Mouse (Mus musculus): ENCODE measurements around the gene Mecom. TPM values are rescaled to one million over a fixed set of nuclear protein-coding genes. Genes with fewer than 3 reads are reported as not detected.
A peak's percentile ranks its signal among the peaks of the same experiment; 100 is the strongest.

Gene Mecom
- polyA plus RNA-seq, 1 experiment from 2014 or later, result 22.4 TPM

- ATAC-seq (no peak), DNase-seq (ENCODE audit: low spot score) (no peak)
- Histone ChIP-seq H3K9me3 (ENCODE audit: low read length) (no peaks in the 10 kb centered on the region), H3K36me3 (ENCODE audit: insufficient read depth, low read length) (no peaks in the 10 kb centered on the region), H3K9ac (replicated peaks; ENCODE audit: low read depth) (no peak overlapping the region), H3K4me3 (ENCODE audit: low read depth, low read length) (no peak overlapping the region), H3K4me2 (replicated peaks; ENCODE audit: low read depth, low read length) (no peak overlapping the region), H3K27ac (ENCODE audit: low read length) (no peak overlapping the region), H3K4me1 (ENCODE audit: insufficient read depth, low read depth, low read length) (no peaks in the 10 kb centered on the region), H3K27me3 (replicated peaks; ENCODE audit: insufficient read depth, low read length) (no peaks in the 10 kb centered on the region)
- no peak for TF ChIP-seq CTCF (IDR thresholded peaks at IDR 0.05)
- no peak for TF ChIP-seq EP300 (IDR thresholded peaks at IDR 0.05)
- WGBS, result 75% methylated on average over 3 of the region's 3 CpGs
Observed at GRCm38 (mm10) chr3:30113249-30113770, 434.5 kb downstream of the Mecom start.

- no peak for ATAC-seq
Observed at GRCm38 (mm10) chr3:30107945-30108670, 439.7 kb downstream of the Mecom start.

GRCm38 (mm10) chr3:30106481-30106880 lies 441.3 kb downstream of the Mecom start:
- no peaks in the 10 kb centered on the region for H3K9me3 ChIP-seq (ENCODE audit: low read length)
- DNase-seq (ENCODE audit: low spot score) (no peak), ATAC-seq (no peak)
- H3K4me1 ChIP-seq (ENCODE audit: insufficient read depth, low read depth, low read length), result peaks cover 3% of the 10 kb centered on the region; the same call in 1 of the 2 replicates
- H3K4me3 ChIP-seq (ENCODE audit: low read depth, low read length), result peak overlapping the region; percentile 18; the same call in 1 of the 2 replicates
- H3K4me2 ChIP-seq (replicated peaks; ENCODE audit: low read depth, low read length), result peak overlapping the region; percentile 49
- no peaks in the 10 kb centered on the region for H3K36me3 ChIP-seq (ENCODE audit: insufficient read depth, low read length)
- no peak overlapping the region for H3K9ac ChIP-seq (replicated peaks; ENCODE audit: low read depth)
- no peaks in the 10 kb centered on the region for H3K27me3 ChIP-seq (replicated peaks; ENCODE audit: insufficient read depth, low read length)
- peak overlapping the region; percentile 66 for H3K27ac ChIP-seq (ENCODE audit: low read length)
- no peak for TF ChIP-seq CTCF (IDR thresholded peaks at IDR 0.05)
- TF ChIP-seq EP300 (IDR thresholded peaks at IDR 0.05), result no peak
- 20% methylated on average over 18 of the region's 18 CpGs for WGBS

More at GRCm38 (mm10) chr3:30107945-30108670, 439.7 kb downstream of the Mecom start:
- Histone ChIP-seq H3K4me3 (ENCODE audit: low read depth, low read length) (no peak overlapping the region), H3K4me2 (replicated peaks; ENCODE audit: low read depth, low read length) (no peak overlapping the region), H3K9me3 (ENCODE audit: low read length) (no peaks in the 10 kb centered on the region), H3K27me3 (replicated peaks; ENCODE audit: insufficient read depth, low read length) (no peaks in the 10 kb centered on the region), H3K36me3 (ENCODE audit: insufficient read depth, low read length) (no peaks in the 10 kb centered on the region), H3K27ac (ENCODE audit: low read length) (peak overlapping the region; percentile 47), H3K9ac (replicated peaks; ENCODE audit: low read depth) (no peak overlapping the region), H3K4me1 (ENCODE audit: insufficient read depth, low read depth, low read length) (peaks cover 3% of the 10 kb centered on the region; the same call in 1 of the 2 replicates)
- TF ChIP-seq EP300 (IDR thresholded peaks at IDR 0.05) (no peak), CTCF (IDR thresholded peaks at IDR 0.05) (no peak)
- no peak for DNase-seq (ENCODE audit: low spot score)
- WGBS, result 76% methylated on average over 9 of the region's 9 CpGs

GRCm38 (mm10) chr3:30105859-30106258 lies 441.9 kb downstream of the Mecom start:
- Histone ChIP-seq H3K4me3 (ENCODE audit: low read depth, low read length) (no peak overlapping the region), H3K27me3 (replicated peaks; ENCODE audit: insufficient read depth, low read length) (no peaks in the 10 kb centered on the region), H3K27ac (ENCODE audit: low read length) (no peak overlapping the region), H3K4me2 (replicated peaks; ENCODE audit: low read depth, low read length) (peak overlapping the region; percentile 49; the same call in 1 of the 2 replicates), H3K4me1 (ENCODE audit: insufficient read depth, low read depth, low read length) (peaks cover 3% of the 10 kb centered on the region; the same call in 1 of the 2 replicates), H3K9me3 (ENCODE audit: low read length) (no peaks in the 10 kb centered on the region), H3K9ac (replicated peaks; ENCODE audit: low read depth) (no peak overlapping the region), H3K36me3 (ENCODE audit: insufficient read depth, low read length) (no peaks in the 10 kb centered on the region)
- 14% methylated on average over 1 of the region's 1 CpGs for WGBS
- peak; percentile 38 for DNase-seq (ENCODE audit: low spot score)
- TF ChIP-seq EP300 (IDR thresholded peaks at IDR 0.05), result no peak
- no peak for TF ChIP-seq CTCF (IDR thresholded peaks at IDR 0.05)
- no peak for ATAC-seq

- H3K36me3 ChIP-seq (ENCODE audit: insufficient read depth, low read length), result no peaks in the 10 kb centered on the region
- 17% methylated on average over 15 of the region's 15 CpGs for WGBS
- H3K4me3 ChIP-seq (ENCODE audit: low read depth, low read length), result peak overlapping the region; percentile 22
- TF ChIP-seq EP300 (IDR thresholded peaks at IDR 0.05) (peak; percentile 34; the same call in 1 of the 2 replicates), CTCF (IDR thresholded peaks at IDR 0.05) (no peak)
- peaks cover 3% of the 10 kb centered on the region; the same call in 1 of the 2 replicates for H3K4me1 ChIP-seq (ENCODE audit: insufficient read depth, low read depth, low read length)
- no peaks in the 10 kb centered on the region for H3K9me3 ChIP-seq (ENCODE audit: low read length)
- H3K27me3 ChIP-seq (replicated peaks; ENCODE audit: insufficient read depth, low read length), result no peaks in the 10 kb centered on the region
- H3K27ac ChIP-seq (ENCODE audit: low read length), result peak overlapping the region; percentile 79
- ATAC-seq, result peak; percentile 74
- H3K9ac ChIP-seq (replicated peaks; ENCODE audit: low read depth), result no peak overlapping the region
- DNase-seq (ENCODE audit: low spot score), result peak; percentile 83
- peak overlapping the region; percentile 51 for H3K4me2 ChIP-seq (replicated peaks; ENCODE audit: low read depth, low read length)
Observed at GRCm38 (mm10) chr3:30105194-30105823, 442.5 kb downstream of the Mecom start.

- WGBS, result 46% methylated on average over 4 of the region's 4 CpGs
- DNase-seq (ENCODE audit: low spot score) (no peak), ATAC-seq (no peak)
- Histone ChIP-seq H3K4me1 (ENCODE audit: insufficient read depth, low read depth, low read length) (peaks cover 3% of the 10 kb centered on the region; the same call in 1 of the 2 replicates), H3K4me3 (ENCODE audit: low read depth, low read length) (no peak overlapping the region), H3K9me3 (ENCODE audit: low read length) (no peaks in the 10 kb centered on the region), H3K36me3 (ENCODE audit: insufficient read depth, low read length) (no peaks in the 10 kb centered on the region), H3K27ac (ENCODE audit: low read length) (peak overlapping the region; percentile 79), H3K9ac (replicated peaks; ENCODE audit: low read depth) (no peak overlapping the region), H3K27me3 (replicated peaks; ENCODE audit: insufficient read depth, low read length) (no peaks in the 10 kb centered on the region), H3K4me2 (replicated peaks; ENCODE audit: low read depth, low read length) (peak overlapping the region; percentile 51; the same call in 1 of the 2 replicates)
- TF ChIP-seq EP300 (IDR thresholded peaks at IDR 0.05) (no peak), CTCF (IDR thresholded peaks at IDR 0.05) (no peak)
Observed at GRCm38 (mm10) chr3:30104515-30105098, 443.2 kb downstream of the Mecom start.
